Mouse (Mus musculus) kidney, adult 9 months (tissue): ENCODE measurements around the gene Itch.
"Not testable (repeated sequence)": the region's sequence is repeated elsewhere in the genome, so short reads cannot be mapped to it uniquely, and the experiment has no call there.

Experiments
- DNase-seq: peaks from one replicate; pipeline ENCODE4 v3.0.0; 2022

The Itch gene

GRCm38 (mm10) chr2:155133011-155133976, at the start of gene Itch:
TSS of gene Itch (plus strand) at chr2:155133509.
- DNase-seq: peak; percentile 94

GRCm38 (mm10) chr2:155084546-155084945, 48.8 kb upstream of the Itch start:
- DNase-seq: peak; percentile 91

- DNase-seq: no peak
These were observed 47.0 kb upstream of the Itch start for GRCm38 (mm10) chr2:155086328-155086727.

GRCm38 (mm10) chr2:155088264-155088663, 45.0 kb upstream of the Itch start:
- DNase-seq: peak; percentile 58

GRCm38 (mm10) chr2:155090909-155091742, 42.2 kb upstream of the Itch start:
- peak; percentile 77 for DNase-seq

GRCm38 (mm10) chr2:155091743-155092075, 41.6 kb upstream of the Itch start:
- DNase-seq: no peak

- DNase-seq: no peak
These were observed 39.9 kb upstream of the Itch start for GRCm38 (mm10) chr2:155093418-155093817.

GRCm38 (mm10) chr2:155098720-155099380, 34.5 kb upstream of the Itch start:
- DNase-seq: peak; percentile 82

GRCm38 (mm10) chr2:155099421-155099820, 33.9 kb upstream of the Itch start:
- peak; percentile 87 for DNase-seq

- no peak for DNase-seq
These were observed 33.1 kb upstream of the Itch start for GRCm38 (mm10) chr2:155099994-155100795.

- DNase-seq: no peak
These were observed 32.5 kb upstream of the Itch start for GRCm38 (mm10) chr2:155100796-155101259.

- peak; percentile 93 for DNase-seq
These were observed 31.5 kb upstream of the Itch start for GRCm38 (mm10) chr2:155101761-155102181.

- no peak for DNase-seq
These were observed 29.7 kb upstream of the Itch start for GRCm38 (mm10) chr2:155103607-155104006.

GRCm38 (mm10) chr2:155107276-155107675, 26.0 kb upstream of the Itch start:
- not testable (repeated sequence) for DNase-seq

GRCm38 (mm10) chr2:155115216-155115830, 18.0 kb upstream of the Itch start:
- DNase-seq: peak; percentile 76

- DNase-seq: peak; percentile 25
These were observed 910 bp downstream of the Itch start for GRCm38 (mm10) chr2:155133977-155134860.

GRCm38 (mm10) chr2:155135092-155135491, 1.8 kb downstream of the Itch start:
- peak; percentile 31 for DNase-seq

- DNase-seq: no peak
These were observed 2.2 kb downstream of the Itch start for GRCm38 (mm10) chr2:155135534-155135933.

GRCm38 (mm10) chr2:155140986-155141385, 7.7 kb downstream of the Itch start:
- no peak for DNase-seq

GRCm38 (mm10) chr2:155142025-155142555, 8.8 kb downstream of the Itch start:
- DNase-seq: no peak
